Mouse (Mus musculus): Measurements from ENCODE around the gene Grpel1.

Grpel1 gene

GRCm38 (mm10) chr5:36462810-36463209 lies 2.0 kb upstream of the Grpel1 start:
- DNase-seq, result peak; percentile 85

GRCm38 (mm10) chr5:36463391-36463790 lies 1.4 kb upstream of the Grpel1 start:
- peak; percentile 96 for DNase-seq

- DNase-seq, result no peak
Measured at GRCm38 (mm10) chr5:36465889-36466288, 1.1 kb downstream of the Grpel1 start.

GRCm38 (mm10) chr5:36471206-36471605 lies 6.4 kb downstream of the Grpel1 start:
- no peak for DNase-seq

GRCm38 (mm10) chr5:36472876-36473655 lies 8.3 kb downstream of the Grpel1 start:
- DNase-seq, result no peak

GRCm38 (mm10) chr5:36474283-36474682 lies 9.5 kb downstream of the Grpel1 start:
- DNase-seq, result peak; percentile 82

GRCm38 (mm10) chr5:36477486-36477885 lies 12.7 kb downstream of the Grpel1 start:
- DNase-seq, result no peak

- no peak for DNase-seq
Measured at GRCm38 (mm10) chr5:36478540-36479420, 14.0 kb downstream of the Grpel1 start.

GRCm38 (mm10) chr5:36479735-36480134 lies 14.9 kb downstream of the Grpel1 start:
- no peak for DNase-seq

GRCm38 (mm10) chr5:36480398-36480797 lies 15.6 kb downstream of the Grpel1 start:
- DNase-seq, result no peak

GRCm38 (mm10) chr5:36481114-36481513 lies 16.3 kb downstream of the Grpel1 start:
- peak; percentile 41 for DNase-seq

GRCm38 (mm10) chr5:36483203-36484101 lies 18.7 kb downstream of the Grpel1 start:
- no peak for DNase-seq

GRCm38 (mm10) chr5:36484171-36484990 lies 19.6 kb downstream of the Grpel1 start, which contains the start of the genes Tada2b and Ccdc96:
Gene Tada2b (minus strand): TSS chr5:36484285.
Gene Ccdc96 (plus strand): TSS chr5:36484588.
- peak; percentile 99 for DNase-seq

- DNase-seq, result no peak
Measured at GRCm38 (mm10) chr5:36485306-36485705, 20.5 kb downstream of the Grpel1 start.

- DNase-seq, result peak; percentile 73
Measured at GRCm38 (mm10) chr5:36489225-36489624, 24.4 kb downstream of the Grpel1 start.

GRCm38 (mm10) chr5:36493919-36494318 lies 29.1 kb downstream of the Grpel1 start:
- DNase-seq, result no peak

GRCm38 (mm10) chr5:36494709-36495108 lies 29.9 kb downstream of the Grpel1 start:
- no peak for DNase-seq

- no peak for DNase-seq
Measured at GRCm38 (mm10) chr5:36505235-36505634, 40.4 kb downstream of the Grpel1 start.

- DNase-seq, result no peak
Measured at GRCm38 (mm10) chr5:36505643-36506042, 40.8 kb downstream of the Grpel1 start.

GRCm38 (mm10) chr5:36508351-36508750 lies 43.6 kb downstream of the Grpel1 start:
- no peak for DNase-seq

GRCm38 (mm10) chr5:36510956-36511355 lies 46.2 kb downstream of the Grpel1 start:
- no peak for DNase-seq

- no peak for DNase-seq
Measured at GRCm38 (mm10) chr5:36515126-36515525, 50.3 kb downstream of the Grpel1 start.
